Mouse (Mus musculus) spleen, adult 2 months (tissue): ENCODE results near the gene Rpusd3. TPM values are rescaled to one million over a fixed set of nuclear protein-coding genes. Genes with fewer than 3 reads are reported as not detected.

Source experiments
- DNase-seq, 2 experiments: peaks; one replicate each; pipeline versions ENCODE4 v3.0.0 to v3.0.0-alpha.2; 2012 to 2021; ENCODE audit warnings: low spot score in 2 of 2, low read depth in 1 of 2
- H3K27ac ChIP-seq: fragments of 200-500 bp; 2 replicates; pipeline ENCODE4 v1.5.1; 2012; ENCODE audit warnings: low read length, inconsistent platforms; ENCODE audit not compliant: insufficient read depth
- H3K27me3 ChIP-seq: fragments of 200-500 bp; 2 replicates; pipeline ENCODE4 v1.6.1; 2012; ENCODE audit warnings: mild to moderate bottlenecking, moderate library complexity, low read length, inconsistent platforms; ENCODE audit not compliant: control insufficient read depth, insufficient read depth
- H3K36me3 ChIP-seq: fragments of 200-500 bp; 2 replicates; pipeline ENCODE4 v1.6.1; 2012; ENCODE audit warnings: mild to moderate bottlenecking, low read length, inconsistent platforms; ENCODE audit not compliant: control insufficient read depth, insufficient read depth
- H3K4me1 ChIP-seq: fragments of 200-500 bp; 2 replicates; pipeline ENCODE4 v1.6.1; 2011; ENCODE audit warnings: inconsistent platforms; ENCODE audit not compliant: control insufficient read depth, insufficient read depth, insufficient read length
- H3K4me3 ChIP-seq: fragments of 200-500 bp; 2 replicates; pipeline ENCODE4 v1.5.1; 2011; ENCODE audit warnings: mild to moderate bottlenecking, inconsistent platforms; ENCODE audit not compliant: insufficient read depth, insufficient read length; ENCODE audit errors: extremely low read depth
- CTCF ChIP-seq: fragments of 200-500 bp; IDR thresholded peaks from 2 replicates; pipeline ENCODE4 v1.5.1; 2011; ENCODE audit warnings: mild to moderate bottlenecking, inconsistent platforms; ENCODE audit not compliant: insufficient read depth, insufficient read length, insufficient replicate concordance; ENCODE audit errors: extremely low read depth
- POLR2A ChIP-seq: fragments of 200-500 bp; IDR thresholded peaks from 2 replicates; pipeline ENCODE4 v1.6.1; 2011; ENCODE audit warnings: low read depth, low read length, inconsistent platforms
- WGBS: fragments of 180-500 bp; shearing (Covaris S2); methylation state at CpG from one replicate; pipeline ENCODE4 v1.1.7; 2018; 5-methylcytosine and 5-hydroxymethylcytosine counted together
- polyA plus RNA-seq: library from polyadenylated mRNA; depleted of rRNA; stranded (reverse); fragments of >200 nt; gene quantifications from 2 replicates; pipeline ENCODE4 v1.2.3, GENCODE M21; 2012

Gene Rpusd3
- polyA plus RNA-seq, 1 experiment: 29.2 TPM

- 55% methylated on average over 7 of the region's 7 CpGs for WGBS
- Histone ChIP-seq H3K4me1 (no peaks in the 10 kb centered on the region), H3K36me3 (0 out of 2 replicates have a peak, but pooled peaks cover under 1% of the 10 kb centered on the region), H3K27me3 (no peaks in the 10 kb centered on the region), H3K27ac (no peak overlapping the region), H3K4me3 (no peak overlapping the region)
- DNase-seq: peak; percentile 62 to 64
- peak; percentile 39; the same call in 1 of the 2 replicates for TF ChIP-seq CTCF
- TF ChIP-seq POLR2A: no peak
These were observed 22.1 kb upstream of the Rpusd3 start for GRCm38 (mm10) chr6:113441147-113441680.

- no peak for DNase-seq
- H3K4me1 ChIP-seq: no peaks in the 10 kb centered on the region
- 88% methylated on average over 3 of the region's 3 CpGs for WGBS
- H3K27ac ChIP-seq: no peak overlapping the region
- H3K27me3 ChIP-seq: no peaks in the 10 kb centered on the region
- no peaks in the 10 kb centered on the region for H3K36me3 ChIP-seq
- TF ChIP-seq CTCF (no peak), POLR2A (no peak)
- no peak overlapping the region for H3K4me3 ChIP-seq
These were observed 21.5 kb upstream of the Rpusd3 start for GRCm38 (mm10) chr6:113440686-113441085.

GRCm38 (mm10) chr6:113438721-113439430 lies 19.7 kb upstream of the Rpusd3 start:
- no peak for DNase-seq
- H3K4me1 ChIP-seq: no peaks in the 10 kb centered on the region
- TF ChIP-seq CTCF (no peak), POLR2A (no peak)

GRCm38 (mm10) chr6:113437135-113437534 lies 18.0 kb upstream of the Rpusd3 start:
- no peak for TF ChIP-seq POLR2A
- TF ChIP-seq CTCF: no peak
- H3K27me3 ChIP-seq: no peaks in the 10 kb centered on the region
- H3K4me1 ChIP-seq: no peaks in the 10 kb centered on the region
- H3K27ac ChIP-seq: no peak overlapping the region
- no peak overlapping the region for H3K4me3 ChIP-seq
- 81% methylated on average over 12 of the region's 12 CpGs for WGBS
- DNase-seq: no peak
- no peaks in the 10 kb centered on the region for H3K36me3 ChIP-seq

More at GRCm38 (mm10) chr6:113438721-113439430, 19.7 kb upstream of the Rpusd3 start:
- Histone ChIP-seq H3K36me3 (no peaks in the 10 kb centered on the region), H3K27me3 (no peaks in the 10 kb centered on the region), H3K27ac (no peak overlapping the region), H3K4me3 (no peak overlapping the region)
- 63% methylated on average over 12 of the region's 12 CpGs for WGBS

GRCm38 (mm10) chr6:113435664-113436205 lies 16.6 kb upstream of the Rpusd3 start, which contains the start of gene Cidec:
Gene Cidec (minus strand): TSS chr6:113435760.
- TF ChIP-seq POLR2A (no peak), CTCF (no peak)
- Histone ChIP-seq H3K27me3 (no peaks in the 10 kb centered on the region), H3K4me1 (no peaks in the 10 kb centered on the region), H3K27ac (no peak within 1 kb of the TSS), H3K36me3 (no peaks in the 10 kb centered on the region), H3K4me3 (no peak within 1 kb of the TSS)
- WGBS: 74% methylated on average over 9 of the region's 9 CpGs
- DNase-seq: no peak

GRCm38 (mm10) chr6:113434691-113435090 lies 15.6 kb upstream of the Rpusd3 start:
- DNase-seq: no peak

GRCm38 (mm10) chr6:113433661-113434060 lies 14.5 kb upstream of the Rpusd3 start:
- Histone ChIP-seq H3K27me3 (no peaks in the 10 kb centered on the region), H3K27ac (no peak overlapping the region), H3K4me3 (no peak overlapping the region), H3K36me3 (no peaks in the 10 kb centered on the region), H3K4me1 (no peaks in the 10 kb centered on the region)
- DNase-seq: no peak
- 63% methylated on average over 3 of the region's 3 CpGs for WGBS
- TF ChIP-seq POLR2A (no peak), CTCF (no peak)

More at GRCm38 (mm10) chr6:113434691-113435090, 15.6 kb upstream of the Rpusd3 start:
- Histone ChIP-seq H3K36me3 (no peaks in the 10 kb centered on the region), H3K4me1 (no peaks in the 10 kb centered on the region), H3K4me3 (no peak overlapping the region), H3K27me3 (no peaks in the 10 kb centered on the region), H3K27ac (no peak overlapping the region)
- 75% methylated on average over 7 of the region's 7 CpGs for WGBS
- TF ChIP-seq POLR2A: no peak
